Mouse (Mus musculus) adrenal gland, adult 8-10 months (tissue): ENCODE measurements around the gene Cdk5r1. TPM values are rescaled to one million over a fixed set of nuclear protein-coding genes. Genes with fewer than 3 reads are reported as not detected.
"Not testable (repeated sequence)": the region's sequence is repeated elsewhere in the genome, so short reads cannot be mapped to it uniquely, and the experiment has no call there.

ENCODE experiments used
- DNase-seq: peaks from one replicate; pipeline ENCODE4 v3.0.0; 2022
- total RNA-seq, 4 experiments: library from RNA; stranded (reverse); gene quantifications; 2 replicates each; pipeline ENCODE4 v1.2.4; 2022

Gene Cdk5r1
- 1 to 10 TPM; 2.4 to 3.9 (median 3.4) TPM for total RNA-seq

- DNase-seq = peak; percentile 76
Observed at GRCm38 (mm10) chr11:80476222-80477189, at the start of gene Cdk5r1. TSS of gene Cdk5r1 (plus strand) at chr11:80477023.

- DNase-seq = peak; percentile 95
Observed at GRCm38 (mm10) chr11:80428381-80429008, 48.3 kb upstream of the Cdk5r1 start, which contains the start of gene Psmd11. TSS of gene Psmd11 (plus strand) at chr11:80428615.

DNA sequence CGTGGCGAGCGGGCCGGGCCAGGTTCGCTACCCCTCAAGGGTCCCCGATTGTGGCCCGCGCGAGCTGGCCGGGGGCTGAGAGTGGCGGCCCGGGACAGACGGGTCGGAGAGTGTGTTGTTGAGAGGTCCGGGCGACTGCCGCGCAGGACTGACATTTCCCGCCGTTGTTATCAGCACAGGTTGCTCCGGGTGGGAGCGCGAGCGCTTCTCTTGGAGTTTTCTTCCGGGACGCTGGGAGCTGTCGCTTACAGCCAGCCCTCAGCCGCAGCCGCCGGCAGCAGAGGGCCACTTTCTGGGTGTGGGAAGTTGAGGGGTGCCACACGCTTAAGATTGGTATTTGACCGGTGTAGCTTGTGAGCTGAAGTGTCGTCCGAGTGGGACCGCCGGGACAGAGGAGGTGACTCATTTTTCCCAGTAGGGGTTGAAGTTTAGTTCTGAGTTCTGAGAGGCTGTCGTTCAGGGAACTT lies 47.8 kb upstream of the Cdk5r1 start:
- DNase-seq = peak; percentile 44

DNA sequence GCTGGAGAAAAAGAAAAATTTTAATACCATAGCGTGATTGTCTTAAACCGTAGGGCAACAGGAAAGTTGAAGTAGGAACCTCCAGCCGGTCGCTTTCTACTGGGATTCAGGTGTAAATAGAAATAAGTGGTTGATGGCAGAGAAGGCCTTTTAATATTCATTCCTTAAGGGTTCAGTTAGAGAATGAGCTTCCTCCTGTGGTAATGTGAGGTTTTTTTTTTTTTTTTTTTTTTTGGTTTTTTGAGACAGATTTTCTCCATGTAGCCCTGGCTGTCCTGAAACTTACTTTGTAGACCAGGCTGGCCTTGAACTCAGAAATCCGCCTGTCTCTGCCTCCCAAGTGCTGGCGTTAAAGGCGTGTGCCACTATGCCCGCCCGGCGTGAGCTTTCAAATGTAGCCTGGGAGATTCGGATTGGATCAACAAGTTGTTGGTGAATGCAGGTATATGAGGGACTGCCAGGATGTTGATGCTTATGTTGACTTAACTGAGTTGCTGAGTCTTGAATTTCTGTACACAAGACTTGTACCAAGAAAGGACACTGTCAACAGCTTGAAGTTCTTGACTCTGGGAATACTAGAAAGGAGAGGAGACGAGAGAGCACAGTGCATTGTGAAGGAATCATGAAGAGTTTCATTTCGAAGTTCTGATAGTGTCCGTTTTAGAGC lies 47.2 kb upstream of the Cdk5r1 start:
- DNase-seq = no peak

- DNase-seq = no peak
Observed at GRCm38 (mm10) chr11:80430366-80430910, 46.4 kb upstream of the Cdk5r1 start.

DNA sequence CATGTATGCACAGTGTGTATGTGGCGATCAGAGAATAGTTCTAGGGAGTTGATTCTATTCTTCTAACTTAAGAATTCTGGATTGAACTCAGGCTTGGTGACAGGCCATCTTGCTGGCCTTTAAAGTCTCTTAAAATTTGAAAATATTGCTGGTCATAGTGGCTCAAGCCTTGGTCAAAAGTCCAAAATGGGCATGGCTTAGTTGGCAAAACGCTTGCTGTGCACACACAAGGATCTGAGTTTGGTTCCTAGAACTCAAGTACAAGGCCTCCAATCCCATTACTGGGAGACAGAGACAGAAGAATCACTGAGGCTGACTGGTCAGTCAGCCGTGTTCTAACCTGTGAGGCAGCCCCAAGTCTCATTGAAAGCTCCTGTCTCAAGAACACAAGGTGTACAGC lies 29.9 kb upstream of the Cdk5r1 start:
- no peak for DNase-seq

GRCm38 (mm10) chr11:80449859-80450258 lies 27.0 kb upstream of the Cdk5r1 start:
- DNase-seq = no peak

DNA sequence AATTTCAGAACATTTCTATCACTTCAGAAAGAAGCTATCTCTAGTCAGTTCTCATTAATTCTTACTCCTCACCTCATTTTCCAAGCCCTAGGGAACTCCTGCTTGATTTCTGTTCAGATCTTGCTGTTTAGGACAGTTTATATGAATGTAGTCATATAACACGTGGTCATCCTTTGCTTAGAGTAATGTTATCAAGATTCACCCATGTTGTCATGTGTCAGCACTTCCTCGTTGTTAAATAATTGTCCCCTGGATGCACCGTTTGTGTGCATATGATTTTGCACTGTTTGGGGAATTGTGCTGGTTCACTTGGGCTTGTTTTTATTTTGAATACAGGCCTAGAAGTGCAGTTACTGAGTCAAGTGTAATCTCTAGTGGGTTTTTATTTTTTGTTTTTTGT lies 24.6 kb upstream of the Cdk5r1 start:
- DNase-seq = no peak

DNA sequence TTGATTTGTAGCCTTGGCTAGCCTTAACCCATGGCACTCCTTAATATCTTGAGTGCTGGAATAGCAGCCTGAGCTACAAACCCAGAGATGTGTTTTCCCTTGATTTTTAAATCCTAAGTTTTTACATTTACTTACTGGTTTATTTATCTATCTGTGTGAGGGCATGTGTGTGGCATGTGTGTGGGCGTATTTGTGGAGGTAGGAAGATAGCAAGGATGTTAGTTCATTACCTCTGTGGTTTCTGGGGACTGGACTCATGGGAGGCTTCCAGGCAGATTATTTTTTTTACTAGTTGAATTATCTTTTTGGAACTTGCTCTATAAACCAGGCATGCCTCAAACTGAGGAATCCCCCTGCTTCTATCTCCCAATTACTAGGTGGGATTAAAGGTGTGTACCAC lies 23.6 kb upstream of the Cdk5r1 start:
- no peak for DNase-seq

GRCm38 (mm10) chr11:80463605-80464130 lies 13.2 kb upstream of the Cdk5r1 start:
- DNase-seq = not testable (repeated sequence)

DNA sequence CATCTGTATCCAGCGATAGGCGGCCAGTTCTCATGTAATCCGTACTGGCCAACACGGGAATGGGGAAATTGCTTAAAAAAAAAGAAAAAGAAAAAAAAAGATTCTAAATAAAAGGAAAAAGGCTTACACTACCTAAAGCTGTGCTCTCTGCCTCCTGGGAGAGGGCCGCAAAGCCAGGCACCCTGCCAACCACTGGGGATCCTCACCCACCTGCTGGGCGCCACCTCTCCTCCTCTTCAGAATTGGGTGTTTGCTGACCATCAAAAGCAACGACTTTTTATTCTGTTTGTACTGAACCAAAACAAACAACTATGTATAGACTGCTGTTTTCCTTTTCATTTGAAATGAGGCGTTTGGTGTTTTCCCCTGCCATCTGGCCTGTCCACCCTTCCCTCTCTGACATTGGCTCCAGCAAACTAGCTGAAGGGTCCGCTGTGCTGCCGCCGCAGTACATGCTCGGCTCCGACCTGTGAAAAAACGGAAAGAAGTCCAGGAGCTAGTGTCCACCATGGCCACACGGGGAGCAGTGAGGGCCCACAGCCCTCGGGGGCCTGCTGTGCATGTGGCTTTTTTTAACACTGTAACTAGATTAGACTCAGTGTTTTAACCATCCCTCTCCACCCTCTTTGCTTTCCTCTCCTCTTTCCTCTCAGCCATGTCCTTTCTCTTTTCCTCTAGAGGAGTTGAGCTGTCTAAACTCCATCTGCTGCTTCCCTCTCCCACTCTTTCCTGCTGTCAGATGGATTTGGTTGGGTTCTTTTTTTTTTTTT lies 4.8 kb upstream of the Cdk5r1 start:
- DNase-seq = no peak

DNA sequence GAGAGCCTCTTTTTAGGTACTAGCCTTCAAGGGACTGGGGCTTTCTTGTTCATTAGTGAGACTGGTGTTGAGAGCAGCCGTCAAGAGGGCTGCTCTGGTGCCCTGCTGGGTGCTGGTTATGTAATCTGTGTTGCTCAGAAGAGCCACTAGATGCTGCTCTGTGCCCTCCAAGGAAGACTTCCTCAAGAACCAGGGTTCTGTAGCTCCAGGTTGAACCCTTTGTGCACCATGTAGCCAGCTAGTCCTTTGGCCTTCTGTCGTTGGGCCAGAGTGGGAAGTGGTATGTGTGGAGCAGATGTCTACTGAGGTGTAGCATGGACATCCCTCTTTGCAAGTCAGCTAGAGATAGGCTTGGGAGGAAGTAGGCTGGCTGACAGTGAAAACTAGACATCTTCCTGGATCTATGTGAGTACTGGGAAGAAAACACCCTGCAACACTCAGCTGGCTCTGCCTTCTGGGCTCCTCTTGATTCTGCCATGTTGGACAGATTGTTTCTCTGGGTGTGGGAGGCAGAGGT lies 2.6 kb upstream of the Cdk5r1 start:
- no peak for DNase-seq

- no peak for DNase-seq
Observed at GRCm38 (mm10) chr11:80474846-80475245, 2.0 kb upstream of the Cdk5r1 start.

DNA sequence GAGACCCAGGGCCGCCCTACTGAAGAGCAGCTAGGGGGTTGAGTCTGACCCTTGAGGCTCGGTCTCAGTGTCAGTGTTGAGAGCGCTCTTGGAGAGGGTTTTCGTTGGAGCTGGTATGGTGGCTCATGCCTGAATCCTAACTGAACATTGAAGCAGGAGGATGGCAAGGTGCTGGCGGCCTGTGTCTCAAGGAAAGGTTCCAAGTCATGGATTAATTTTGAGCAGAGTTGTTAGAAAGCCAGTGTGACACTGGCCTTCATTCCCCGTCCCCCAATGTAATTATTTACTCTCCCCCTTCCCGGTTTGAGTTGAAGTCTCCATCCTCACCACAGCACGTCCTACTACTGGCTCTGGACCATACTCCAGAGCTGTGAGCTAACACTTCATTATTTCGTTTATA lies 1.3 kb upstream of the Cdk5r1 start:
- DNase-seq = no peak

DNA sequence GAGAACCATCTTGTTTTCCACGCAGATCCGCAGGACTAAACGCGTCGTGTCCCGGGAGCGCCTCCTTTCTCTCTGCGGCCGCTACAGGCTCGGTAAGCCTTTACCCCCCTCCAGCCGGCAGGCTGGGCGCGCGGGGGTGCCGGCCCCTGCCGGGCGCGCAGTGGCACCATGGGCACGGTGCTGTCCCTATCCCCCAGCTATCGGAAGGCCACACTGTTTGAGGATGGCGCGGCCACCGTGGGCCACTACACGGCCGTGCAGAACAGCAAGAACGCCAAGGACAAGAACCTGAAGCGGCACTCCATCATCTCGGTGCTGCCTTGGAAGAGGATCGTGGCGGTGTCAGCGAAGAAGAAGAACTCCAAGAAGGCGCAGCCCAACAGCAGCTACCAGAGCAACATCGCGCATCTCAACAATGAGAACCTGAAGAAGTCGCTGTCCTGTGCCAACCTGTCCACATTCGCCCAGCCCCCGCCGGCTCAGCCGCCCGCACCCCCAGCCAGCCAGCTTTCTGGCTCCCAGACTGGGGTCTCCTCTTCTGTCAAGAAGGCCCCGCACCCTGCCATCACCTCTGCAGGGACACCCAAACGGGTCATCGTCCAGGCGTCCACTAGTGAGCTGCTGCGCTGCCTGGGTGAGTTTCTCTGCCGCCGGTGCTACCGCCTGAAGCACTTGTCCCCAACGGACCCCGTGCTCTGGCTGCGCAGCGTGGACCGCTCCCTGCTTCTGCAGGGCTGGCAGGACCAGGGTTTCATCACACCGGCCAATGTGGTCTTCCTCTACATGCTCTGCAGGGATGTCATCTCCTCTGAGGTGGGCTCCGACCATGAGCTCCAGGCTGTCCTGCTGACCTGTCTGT lies 747 bp downstream of the Cdk5r1 start:
- peak; percentile 33 for DNase-seq

DNA sequence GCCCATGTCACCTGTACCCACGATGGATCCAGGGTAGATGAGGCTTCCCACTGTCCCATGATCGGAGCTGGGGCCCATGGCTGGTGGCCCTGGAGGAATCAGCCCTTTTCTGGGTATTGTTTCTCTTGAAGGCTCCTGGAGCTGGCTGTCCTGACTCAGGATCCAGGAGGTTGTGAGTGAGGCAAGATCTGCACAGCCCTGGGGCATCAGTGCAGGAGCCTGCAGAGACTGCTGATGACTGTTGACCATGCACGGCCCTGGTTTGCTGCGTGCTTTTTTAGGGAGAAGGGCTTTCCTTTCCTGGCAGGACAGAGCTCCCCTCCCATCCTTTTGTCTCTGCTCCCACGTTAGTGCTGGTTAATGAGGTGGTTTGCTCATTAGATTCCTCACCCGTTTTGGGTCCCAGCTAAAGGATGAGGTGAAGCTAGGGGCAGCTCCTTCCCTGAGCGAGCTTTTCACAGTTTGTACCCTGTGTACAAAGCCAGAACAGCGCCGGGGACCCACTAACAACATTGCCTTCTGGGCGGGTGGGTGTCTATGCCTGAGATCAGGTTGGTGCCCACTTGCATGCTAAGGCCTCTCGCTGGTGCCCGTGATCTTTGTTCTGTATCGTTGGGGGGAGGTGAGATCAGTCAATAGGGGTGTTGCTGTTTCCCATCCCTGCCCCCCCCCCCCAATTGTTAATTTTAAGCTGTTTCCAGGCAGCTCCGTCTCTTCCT lies 2.0 kb downstream of the Cdk5r1 start:
- DNase-seq = no peak

DNA sequence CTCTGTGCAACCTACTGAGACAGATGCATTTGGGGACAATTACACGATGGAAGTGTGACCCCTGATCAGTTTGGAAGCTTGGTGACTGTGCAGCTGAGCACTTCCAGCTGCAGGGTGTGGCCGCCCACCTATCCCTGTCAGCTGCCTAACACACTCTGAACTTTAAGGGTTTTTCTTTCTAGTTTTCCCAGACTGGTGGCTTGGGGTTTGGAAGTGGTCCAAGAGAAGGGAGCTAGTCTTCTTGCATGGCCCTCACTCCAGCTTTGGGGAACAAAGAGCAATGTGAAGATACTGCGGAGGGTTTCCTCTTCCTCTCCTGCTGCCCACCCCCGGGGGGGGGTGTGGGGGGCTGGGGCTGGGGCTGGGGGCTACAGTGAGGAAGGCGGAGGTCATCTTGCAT lies 2.6 kb downstream of the Cdk5r1 start:
- DNase-seq = no peak

GRCm38 (mm10) chr11:80479906-80480866 lies 3.4 kb downstream of the Cdk5r1 start:
- no peak for DNase-seq
